Mouse (Mus musculus) ES-E14 (cell line): ENCODE results near the gene Mctp2.

Experiments used
- CHD2 ChIP-seq: IDR thresholded peaks from 2 replicates; pipeline ENCODE4 v1.6.1; 2014; ENCODE audit warnings: mild to moderate bottlenecking, low read depth, low read length, inconsistent platforms
- HCFC1 ChIP-seq: IDR thresholded peaks from 2 replicates; pipeline ENCODE4 v1.6.1; 2012; ENCODE audit warnings: low read length, inconsistent platforms, borderline replicate concordance; ENCODE audit not compliant: insufficient read depth
- MAFK ChIP-seq: IDR thresholded peaks from 2 replicates; pipeline ENCODE4 v1.6.1; 2014; ENCODE audit warnings: mild to moderate bottlenecking, low read depth, low read length, inconsistent platforms; ENCODE audit not compliant: insufficient read depth
- ZC3H11A ChIP-seq: IDR thresholded peaks from 2 replicates; pipeline ENCODE4 v1.6.1; 2012; ENCODE audit warnings: low read depth, mild to moderate bottlenecking, inconsistent platforms, low read length, borderline replicate concordance
- ZNF384 ChIP-seq: IDR thresholded peaks from 2 replicates; pipeline ENCODE4 v1.6.1; 2012; ENCODE audit warnings: low read depth, low read length, inconsistent platforms

GRCm38 (mm10) chr7:72096433-72096832 lies 210.0 kb downstream of the Mctp2 start:
- TF ChIP-seq CHD2: no peak
- no peak for TF ChIP-seq ZC3H11A
- TF ChIP-seq MAFK: no peak
- no peak for TF ChIP-seq ZNF384
- TF ChIP-seq HCFC1: no peak
